Mouse (Mus musculus) adrenal gland, adult 8-10 months (tissue): ENCODE measurements around the gene 4931406C07Rik. TPM values are rescaled to one million over a fixed set of nuclear protein-coding genes. Genes with fewer than 3 reads are reported as not detected.

Experiments
- DNase-seq: peaks from one replicate; pipeline ENCODE4 v3.0.0; 2022
- microRNA-seq, 2 experiments: library from miRNA; unstranded; fragments of <30 nt; microRNA quantifications; one replicate each; pipeline ENCODE4 v1.2.0; 2022
- total RNA-seq, 4 experiments: library from RNA; stranded (reverse); gene quantifications; 2 replicates each; pipeline ENCODE4 v1.2.4; 2022

Gene 4931406C07Rik
- total RNA-seq, 4 experiments from 2014 or later: 101 to 139 (median 122) TPM

DNA sequence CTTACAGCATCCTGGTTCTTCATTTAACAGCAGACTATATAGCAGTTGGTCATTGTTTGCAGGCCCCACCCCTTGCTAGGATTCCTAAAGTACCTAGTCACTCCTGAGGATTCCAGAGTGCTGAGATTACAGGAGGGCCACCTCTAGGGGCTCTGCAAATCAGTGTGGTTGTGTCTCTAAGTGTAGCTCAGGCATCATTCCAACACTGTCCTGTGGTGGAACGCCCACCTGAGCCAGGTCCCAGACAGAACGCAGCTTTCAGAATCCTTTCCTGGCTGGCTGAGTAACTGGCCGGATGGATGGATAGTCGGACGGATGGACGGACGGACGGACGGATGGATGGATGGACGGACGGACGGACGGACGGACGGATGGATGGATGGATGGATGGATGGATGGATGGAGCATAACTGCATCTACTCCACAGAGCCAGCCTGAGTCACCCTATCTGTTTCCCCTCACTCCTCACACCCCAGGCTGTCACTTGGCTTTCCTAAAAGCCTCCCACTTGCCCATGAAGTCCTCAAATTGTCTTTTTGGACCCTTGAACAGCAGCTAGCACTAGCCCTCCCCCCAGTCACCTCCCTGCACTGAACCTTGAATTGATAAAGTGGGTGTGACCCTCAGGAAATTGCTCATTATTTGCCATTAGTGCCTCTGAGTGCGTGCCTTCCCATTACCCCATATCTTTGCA, 67.8 kb downstream of the 4931406C07Rik start:
- DNase-seq: no peak

GRCm38 (mm10) chr9:15237516-15238296, 68.5 kb downstream of the 4931406C07Rik start:
- DNase-seq: no peak

- no peak for DNase-seq
Observed at GRCm38 (mm10) chr9:15235986-15236385, 70.3 kb downstream of the 4931406C07Rik start.

GRCm38 (mm10) chr9:15233604-15234003, 72.6 kb downstream of the 4931406C07Rik start:
- no peak for DNase-seq

Small RNA genes within 50 kb of the gene (microRNA-seq; reads per million reads assigned to microRNA genes)
- gene Gm49349 (0 reads per million in 2 experiments), gene mmu-mir-7650 (0 reads per million in 2 experiments)

Other genes with a start within 250 kb of the 4931406C07Rik start
- 1 to 10 TPM in 3 of 4 experiments, under 1 TPM in 1; 0.15 to 1.6 (median 1.2) TPM for gene Hephl1, start 194.3 kb downstream of the 4931406C07Rik start, total RNA-seq
- gene Vstm5, start 67.4 kb downstream of the 4931406C07Rik start, total RNA-seq: 1 to 10 TPM in 2 of 4 experiments, under 1 TPM in 2; 0.67 to 1.3 (median 1.1) TPM
- gene Med17, start 26.5 kb downstream of the 4931406C07Rik start, total RNA-seq: 10 to 100 TPM; 45.0 to 56.4 (median 49.6) TPM
- 100 to 1,000 TPM in 2 of 4 experiments, 10 to 100 TPM in 2; 71.4 to 110 (median 88.2) TPM for gene Taf1d, start 234 bp downstream of the 4931406C07Rik start, total RNA-seq
- gene Cep295, start 51.3 kb upstream of the 4931406C07Rik start, total RNA-seq: 10 to 100 TPM; 12.2 to 19.4 (median 14.2) TPM
- 10 to 100 TPM; 26.9 to 37.0 (median 28.7) TPM for gene Smco4, start 187.0 kb upstream of the 4931406C07Rik start, total RNA-seq